14 mouse cellular contexts compared by ENCODE assay signal in the genomic region with DNA sequence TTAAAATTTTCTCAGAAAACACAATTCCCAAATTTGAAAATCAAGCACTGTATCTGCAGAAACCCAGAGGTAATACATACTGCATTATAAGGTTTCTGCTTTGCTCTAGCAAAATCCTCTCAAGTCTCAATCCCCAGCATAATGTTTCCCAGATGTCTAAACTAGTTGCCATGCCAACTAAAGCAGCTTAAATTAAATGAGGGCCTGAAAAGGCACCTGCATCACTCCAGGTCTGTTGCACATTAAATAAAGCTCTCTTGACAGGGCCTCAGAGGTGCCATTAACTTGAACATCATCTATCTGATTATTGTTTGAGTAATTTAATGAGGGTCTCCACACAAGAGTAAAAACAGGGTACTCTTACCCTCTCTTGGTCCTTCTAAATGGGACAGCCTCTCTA. TPM values are rescaled to one million over a fixed set of nuclear protein-coding genes. Genes with fewer than 3 reads are reported as not detected.
DNase-seq lines count a peak whose midpoint lies in the region; ATAC-seq lines count a peak whose summit lies in the region.
"Had no signal": no experiment of that assay in that cellular context is flagged by ENCODE, and none has a peak within 500 bp of the region (broad histone marks: within the 10 kb centered on the region; RNA-seq: fewer than 3 reads in every experiment).

No protein-coding gene starts in this region.

- no peak overlapping the region for H3K4me2 ChIP-seq in forebrain, embryonic 15.5 days (replicated peaks)
- no peak overlapping the region for H3K4me2 ChIP-seq in forebrain, embryonic 11.5 days (ENCODE audit: low read depth, low read length, severe bottlenecking)
- no peak overlapping the region for H3K4me2 ChIP-seq in midbrain, embryonic 15.5 days
- H3K4me2 ChIP-seq in midbrain, embryonic 13.5 days (replicated peaks), result no peak overlapping the region

- ATAC-seq in forebrain, embryonic 15.5 days (replicated peaks), result no peak
- no peak for ATAC-seq in forebrain, embryonic 11.5 days (replicated peaks; ENCODE audit: low FRiP score)
- ATAC-seq in midbrain, embryonic 15.5 days (replicated peaks), result no peak
- ATAC-seq in midbrain, embryonic 13.5 days, result no peak

- no peaks in the 10 kb centered on the region for H3K9me3 ChIP-seq in forebrain, embryonic 15.5 days
- no peaks in the 10 kb centered on the region for H3K9me3 ChIP-seq in forebrain, embryonic 11.5 days (ENCODE audit: control insufficient read depth, low read length)
- H3K9me3 ChIP-seq in midbrain, embryonic 15.5 days, result no peaks in the 10 kb centered on the region
- H3K9me3 ChIP-seq in midbrain, embryonic 13.5 days, result no peaks in the 10 kb centered on the region

- no peak overlapping the region for H3K4me3 ChIP-seq in forebrain, embryonic 15.5 days
- no peak overlapping the region for H3K4me3 ChIP-seq in forebrain, embryonic 11.5 days (ENCODE audit: low read depth, low read length)
- H3K4me3 ChIP-seq in midbrain, embryonic 15.5 days, result no peak overlapping the region
- H3K4me3 ChIP-seq in midbrain, embryonic 13.5 days (replicated peaks), result no peak overlapping the region

- peak overlapping the region; percentile 31; the same call in 1 of the 2 replicates for H3K27ac ChIP-seq in forebrain, embryonic 15.5 days (replicated peaks)
- no peak overlapping the region for H3K27ac ChIP-seq in forebrain, embryonic 11.5 days (ENCODE audit: low read depth, low read length)
- H3K27ac ChIP-seq in midbrain, embryonic 15.5 days, result peak overlapping the region; percentile 38; the same call in 1 of the 2 replicates
- H3K27ac ChIP-seq in midbrain, embryonic 13.5 days, result no peak overlapping the region

- H3K4me1 ChIP-seq in forebrain, embryonic 15.5 days, result peaks cover 6% of the 10 kb centered on the region
- no peaks in the 10 kb centered on the region for H3K4me1 ChIP-seq in forebrain, embryonic 11.5 days (replicated peaks; ENCODE audit: control insufficient read depth, insufficient read depth, low read length)
- H3K4me1 ChIP-seq in midbrain, embryonic 15.5 days, result peaks cover 4% of the 10 kb centered on the region
- H3K4me1 ChIP-seq in midbrain, embryonic 13.5 days (replicated peaks), result peaks cover 11% of the 10 kb centered on the region

- DNase-seq in forebrain, embryonic 11.5 days (ENCODE audit: low spot score), result no peak
- peak; percentile 92 for DNase-seq in hindlimb bud, embryonic 11.5 days (ENCODE audit: extremely low spot score, low read depth, low spot score)
- peak; percentile 50 for DNase-seq in retina, postnatal 1 day
- no peak for DNase-seq in right cerebral cortex, postnatal 10 days (ENCODE audit: low spot score in 2 of 2)
- no peak for DNase-seq in adrenal gland, postnatal 36 days
- DNase-seq: cerebellum, adult 2 months; heart, postnatal 14 days; kidney, adult 2 months; left cerebral cortex, postnatal 4 days; lung, adult 18-20 months; right cerebral cortex, postnatal 14 days had no signal

- no peaks in the 10 kb centered on the region for H3K27me3 ChIP-seq in forebrain, embryonic 15.5 days
- no peaks in the 10 kb centered on the region for H3K27me3 ChIP-seq in forebrain, embryonic 11.5 days (ENCODE audit: control insufficient read depth, insufficient read depth, low read length)
- no peaks in the 10 kb centered on the region for H3K27me3 ChIP-seq in midbrain, embryonic 15.5 days (replicated peaks)
- no peaks in the 10 kb centered on the region for H3K27me3 ChIP-seq in midbrain, embryonic 13.5 days

- H3K36me3 ChIP-seq in forebrain, embryonic 15.5 days, result 0 out of 2 replicates have a peak, but pooled peaks cover 2% of the 10 kb centered on the region
- no peaks in the 10 kb centered on the region for H3K36me3 ChIP-seq in forebrain, embryonic 11.5 days (ENCODE audit: control insufficient read depth, insufficient read depth, low read length)
- H3K36me3 ChIP-seq in midbrain, embryonic 15.5 days (replicated peaks), result no peaks in the 10 kb centered on the region
- peaks cover 10% of the 10 kb centered on the region for H3K36me3 ChIP-seq in midbrain, embryonic 13.5 days

- H3K9ac ChIP-seq in forebrain, embryonic 15.5 days (replicated peaks), result no peak overlapping the region
- H3K9ac ChIP-seq in forebrain, embryonic 11.5 days (ENCODE audit: low read length), result no peak overlapping the region
- H3K9ac ChIP-seq in midbrain, embryonic 15.5 days, result no peak overlapping the region
- no peak overlapping the region for H3K9ac ChIP-seq in midbrain, embryonic 13.5 days (replicated peaks)

RNA-seq across cellular contexts. Expression of gene Tmem97, which starts 46.2 kb away (rescaled TPM):
- polyA plus RNA-seq in forebrain, embryonic 15.5 days (2015; fragmentation: Nextera tagmentation; extraction: Ambion mirVana), result 30.4 and 35.2 TPM in 2 replicates
- 77.6 and 87.4 TPM in 2 replicates for polyA plus RNA-seq in forebrain, embryonic 11.5 days (2014; fragmentation: Nextera tagmentation; extraction: Ambion mirVana)
- polyA plus RNA-seq in midbrain, embryonic 15.5 days (2015; fragmentation: Nextera tagmentation; extraction: Ambion mirVana), result 35.0 and 35.4 TPM in 2 replicates
- polyA plus RNA-seq in midbrain, embryonic 13.5 days (2015; fragmentation: Nextera tagmentation; extraction: Ambion mirVana), result 28.7 and 33.5 TPM in 2 replicates
- 10 to 100 TPM; 37.8 to 59.8 TPM for total RNA-seq in adrenal gland, postnatal 36 days (2021)

Comparison
In these comparisons a context has a peak if more than half of its experiments do, and no peak if none do; other contexts are left out.
1. H3K27ac ChIP-seq: peak in forebrain, embryonic 15.5 days (single experiment) and midbrain, embryonic 15.5 days (single experiment); none in forebrain, embryonic 11.5 days (single experiment) and midbrain, embryonic 13.5 days (single experiment).
2. DNase-seq: peak in hindlimb bud, embryonic 11.5 days (single experiment) and retina, postnatal 1 day (single experiment); none in forebrain, embryonic 11.5 days (single experiment), right cerebral cortex, postnatal 10 days (0 of 2) and adrenal gland, postnatal 36 days (0 of 2).